Mouse (Mus musculus) gastrocnemius, adult 8-10 months (tissue): ENCODE results near the gene Ifitm7. TPM values are rescaled to one million over a fixed set of nuclear protein-coding genes. Genes with fewer than 3 reads are reported as not detected.
"Not testable (repeated sequence)": the region's sequence is repeated elsewhere in the genome, so short reads cannot be mapped to it uniquely, and the experiment has no call there.

Experiments
- DNase-seq, 2 experiments: peaks; one replicate each; pipeline ENCODE4 v3.0.0; 2022; ENCODE audit warnings: low spot score in 2 of 2
- total RNA-seq, 4 experiments: library from RNA; stranded (reverse); gene quantifications; 2 replicates each; pipeline ENCODE4 v1.2.4; 2022

Ifitm7 gene
- total RNA-seq, 4 experiments from 2014 or later, result not detected

DNA sequence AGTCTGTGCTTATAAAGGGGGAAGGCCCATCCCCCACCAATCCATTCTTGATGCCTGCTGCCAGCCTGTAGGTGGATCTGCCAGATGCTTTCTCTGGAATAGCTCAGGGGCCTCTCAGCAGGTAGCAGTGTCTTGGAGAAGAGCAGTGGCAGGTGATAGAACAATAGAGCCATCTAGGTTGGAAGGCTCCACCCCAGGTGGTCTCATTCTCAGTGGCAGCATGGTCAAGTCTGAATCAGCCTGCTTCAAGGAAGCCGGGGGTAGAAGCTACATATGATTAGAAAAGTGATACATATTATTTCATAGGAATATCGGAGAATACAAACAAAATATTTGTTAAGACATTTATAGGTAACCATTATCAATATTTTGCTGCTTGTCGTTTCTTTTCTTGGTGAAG lies 5.0 kb downstream of the Ifitm7 start:
- not testable (repeated sequence) for DNase-seq

DNA sequence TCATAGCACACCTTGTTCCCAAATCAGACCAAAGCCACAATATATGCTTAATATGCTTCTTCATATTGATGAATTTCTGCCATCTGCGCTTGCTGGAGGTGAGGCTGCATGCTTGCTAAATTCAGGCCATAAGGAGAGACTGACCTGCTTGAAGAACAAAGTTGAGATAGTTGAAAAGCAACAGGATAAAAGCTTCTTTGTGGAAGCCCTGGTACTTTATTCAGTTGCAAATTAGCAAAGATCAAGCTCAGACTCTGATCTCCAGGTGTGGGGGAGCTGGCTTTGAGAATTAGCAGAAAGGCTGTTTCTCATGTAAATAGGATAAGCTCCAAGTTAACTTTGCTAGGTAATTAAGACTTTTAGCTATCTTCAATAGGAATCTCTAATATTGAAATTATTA lies 9.7 kb downstream of the Ifitm7 start:
- not testable (repeated sequence) for DNase-seq

DNA sequence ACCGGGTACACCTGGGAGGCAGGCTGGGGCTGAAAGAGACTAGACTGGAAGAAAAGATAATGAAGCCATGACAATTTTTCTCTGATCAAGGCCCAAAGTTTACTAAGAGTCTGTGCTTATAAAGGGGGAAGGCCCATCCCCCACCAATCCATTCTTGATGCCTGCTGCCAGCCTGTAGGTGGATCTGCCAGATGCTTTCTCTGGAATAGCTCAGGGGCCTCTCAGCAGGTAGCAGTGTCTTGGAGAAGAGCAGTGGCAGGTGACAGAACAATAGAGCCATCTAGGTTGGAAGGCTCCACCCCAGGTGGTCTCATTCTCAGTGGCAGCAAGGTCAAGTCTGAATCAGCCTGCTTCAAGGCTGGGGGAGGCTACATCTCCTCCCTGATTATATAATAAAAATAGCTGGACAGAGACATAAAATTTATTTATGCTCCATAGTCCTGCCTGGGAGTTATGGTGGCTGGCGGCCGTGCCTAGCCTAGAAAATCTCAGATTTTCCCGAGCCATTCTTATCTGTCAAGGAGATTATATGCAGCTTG lies 10.3 kb downstream of the Ifitm7 start:
- not testable (repeated sequence) for DNase-seq

DNA sequence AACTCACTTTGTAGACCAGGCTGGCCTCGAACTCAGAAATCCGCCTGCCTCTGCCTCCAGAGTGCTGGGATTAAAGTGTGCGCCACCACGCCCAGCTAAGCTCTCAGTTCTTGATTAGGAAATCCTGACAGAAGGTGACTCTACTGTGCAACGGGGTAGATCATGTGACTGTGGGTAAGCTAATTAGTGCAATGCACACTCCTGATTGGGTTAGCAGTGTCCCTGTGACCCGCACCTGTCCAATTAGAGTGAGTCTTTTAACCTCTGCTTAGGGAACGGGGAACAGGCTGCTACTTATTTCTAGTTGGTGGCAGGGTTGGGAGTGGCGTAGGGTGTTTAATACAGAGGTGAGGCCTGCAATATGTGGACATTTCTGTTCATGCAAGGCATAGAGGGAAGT lies 14.6 kb downstream of the Ifitm7 start:
- DNase-seq, result no peak

DNA sequence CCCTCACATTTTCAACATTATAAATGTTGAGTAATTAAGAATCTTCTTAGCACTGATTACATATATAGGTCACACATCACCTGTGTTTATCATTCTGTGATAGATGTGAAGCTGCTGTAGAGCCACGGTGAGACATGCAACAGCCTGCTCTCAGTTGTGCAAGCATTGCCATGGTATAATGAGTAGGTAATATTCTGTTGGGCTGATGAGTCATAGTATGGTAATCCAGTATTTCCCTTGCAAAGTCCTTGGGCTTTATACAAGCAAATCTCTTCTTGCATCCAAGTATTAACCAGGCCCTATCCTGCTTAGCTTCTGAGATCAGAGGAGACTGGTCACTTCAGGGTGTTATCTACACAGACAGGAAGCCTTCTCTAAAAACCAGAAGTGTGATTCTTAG lies 17.6 kb downstream of the Ifitm7 start:
- no peak for DNase-seq

DNA sequence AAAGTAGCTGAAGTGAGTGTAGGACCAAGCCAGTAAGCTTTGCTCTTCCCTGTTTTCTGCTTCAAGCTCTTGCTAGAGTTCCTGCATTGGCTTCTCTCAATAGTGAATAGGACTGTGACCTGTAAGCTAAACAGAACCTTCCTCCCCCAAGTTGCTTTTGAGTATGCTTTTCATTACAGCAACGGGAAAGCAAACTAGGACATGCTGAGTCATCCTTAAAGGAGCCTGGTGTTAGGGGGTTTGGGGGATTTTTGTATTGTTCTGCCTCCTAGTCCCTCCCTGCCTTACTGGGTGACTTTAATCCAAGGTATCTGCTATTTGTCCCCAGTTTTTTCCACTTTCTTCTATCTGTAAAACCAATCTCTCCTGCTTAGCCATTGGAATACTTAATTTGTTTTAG lies 24.6 kb downstream of the Ifitm7 start:
- DNase-seq, result no peak

DNA sequence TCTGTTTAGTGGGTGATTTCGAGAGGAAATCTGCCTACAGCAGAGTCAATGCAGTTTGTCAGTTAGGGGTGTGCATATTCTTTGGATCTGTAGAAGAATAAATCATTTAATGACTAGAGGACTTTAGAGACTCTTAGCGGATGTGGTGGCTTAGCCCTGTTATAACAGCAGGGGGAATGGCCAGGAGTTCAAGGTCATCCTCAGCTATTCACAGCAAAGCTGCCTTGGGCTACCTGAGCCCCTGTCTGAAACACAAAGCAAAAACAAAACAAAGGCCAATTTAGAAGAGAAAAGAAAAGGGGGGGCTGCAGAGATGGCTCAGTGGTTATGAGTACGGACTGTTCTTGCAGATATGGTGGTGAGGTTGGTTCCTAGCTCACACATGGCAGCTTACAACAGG lies 35.4 kb downstream of the Ifitm7 start:
- no peak for DNase-seq

DNA sequence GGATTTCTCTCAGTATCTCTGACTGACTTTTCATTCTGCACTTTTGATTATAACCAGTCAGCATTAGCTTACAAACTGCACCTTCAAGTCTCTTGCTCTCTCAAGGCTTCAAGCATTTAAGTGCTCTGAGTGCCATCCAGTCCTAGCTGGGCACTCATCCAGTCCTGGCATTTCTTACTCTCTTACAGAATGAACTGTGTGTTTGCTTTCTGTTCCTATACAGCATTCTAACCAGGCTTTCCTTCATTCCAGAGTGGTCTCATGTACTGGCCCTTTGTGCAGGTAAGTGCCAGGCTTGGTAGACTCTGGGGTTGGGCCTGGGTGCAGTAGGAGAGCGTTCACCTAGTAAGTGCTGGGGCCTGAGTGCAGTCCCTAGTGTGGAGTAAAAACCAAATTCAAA lies 40.4 kb downstream of the Ifitm7 start:
- DNase-seq, result no peak

DNA sequence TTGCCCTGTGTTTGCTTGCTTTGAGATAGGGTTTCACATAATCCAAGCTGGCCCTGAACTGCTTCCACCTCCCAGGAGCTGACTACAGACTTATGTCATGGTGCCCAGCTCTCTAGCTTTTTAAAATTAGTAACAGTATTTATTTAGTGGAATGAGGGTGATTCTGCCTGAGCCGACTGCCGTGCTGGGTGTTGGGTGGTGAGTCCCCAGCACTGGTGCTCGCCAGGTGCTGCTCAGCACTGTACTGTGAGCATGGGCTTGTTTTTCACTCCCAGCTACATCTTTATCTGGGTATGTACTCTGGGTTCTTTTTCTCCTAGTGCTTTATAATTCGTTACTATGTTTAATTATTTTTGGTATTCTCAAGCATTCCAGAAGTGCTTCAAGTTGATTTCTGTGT lies 41.5 kb downstream of the Ifitm7 start:
- DNase-seq, result no peak

DNA sequence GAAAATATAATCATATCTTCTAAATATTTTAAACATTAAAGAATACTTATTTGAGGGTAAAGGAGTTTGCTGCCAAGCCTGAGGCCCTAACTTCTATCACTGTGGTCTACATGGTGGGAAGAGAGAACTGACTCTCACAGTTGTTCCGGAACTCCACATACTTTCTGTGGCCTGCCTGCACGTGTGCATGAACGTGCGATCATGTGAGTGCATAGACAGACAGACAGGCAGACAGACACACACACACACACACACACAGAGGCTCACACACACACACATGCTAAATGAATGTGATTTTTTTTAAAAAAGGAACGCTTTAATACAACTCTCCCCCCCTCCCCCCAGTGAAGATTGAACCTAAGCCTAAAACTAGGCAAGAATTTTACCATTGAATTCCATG lies 41.9 kb downstream of the Ifitm7 start:
- no peak for DNase-seq

DNA sequence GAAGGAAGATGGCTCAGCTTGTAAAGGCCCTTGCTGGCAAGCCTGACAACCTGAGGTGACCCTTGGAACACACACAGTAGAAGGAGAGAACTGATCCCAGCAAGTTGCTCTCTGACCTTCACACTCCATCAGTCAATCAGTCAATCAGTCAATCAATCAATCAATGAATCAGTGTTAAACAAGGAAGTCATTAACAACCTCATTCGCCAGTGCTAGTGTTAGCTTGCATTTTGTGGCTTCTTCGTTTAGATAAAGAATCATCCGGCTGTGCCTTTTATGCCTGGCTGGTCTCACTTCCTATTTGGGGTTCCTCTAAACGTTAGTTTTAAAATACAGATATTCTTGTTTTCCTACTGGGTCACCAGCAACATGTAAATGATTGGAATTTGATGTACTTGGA lies 42.5 kb downstream of the Ifitm7 start:
- DNase-seq, result no peak

DNA sequence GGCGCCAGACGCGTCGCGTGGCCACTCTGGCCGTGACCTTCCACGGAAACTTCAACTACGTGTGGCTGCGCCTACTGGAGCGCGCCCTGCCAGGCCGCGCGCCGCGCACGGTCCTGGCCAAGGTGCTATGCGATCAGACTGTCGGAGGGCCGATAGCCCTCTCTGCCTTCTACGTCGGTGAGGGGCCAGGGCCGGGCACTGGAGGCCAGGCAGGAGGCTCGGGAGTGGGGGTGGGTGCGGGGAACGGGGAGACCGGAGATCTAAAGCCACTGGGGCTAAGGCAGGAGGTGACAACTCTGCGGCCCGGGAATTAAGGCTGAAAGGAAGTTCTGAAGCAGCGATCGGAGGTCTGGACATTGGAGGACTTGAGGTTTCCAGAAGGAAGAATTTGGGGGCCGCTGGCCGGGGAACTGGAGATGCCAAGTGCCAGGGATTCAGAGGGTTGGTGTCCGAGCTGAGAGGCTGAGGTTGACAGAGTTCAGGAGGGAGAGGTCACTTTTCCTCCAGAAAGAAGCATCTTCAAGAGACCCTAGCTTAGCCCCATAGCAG lies 45.8 kb downstream of the Ifitm7 start:
- DNase-seq, result no peak

DNA sequence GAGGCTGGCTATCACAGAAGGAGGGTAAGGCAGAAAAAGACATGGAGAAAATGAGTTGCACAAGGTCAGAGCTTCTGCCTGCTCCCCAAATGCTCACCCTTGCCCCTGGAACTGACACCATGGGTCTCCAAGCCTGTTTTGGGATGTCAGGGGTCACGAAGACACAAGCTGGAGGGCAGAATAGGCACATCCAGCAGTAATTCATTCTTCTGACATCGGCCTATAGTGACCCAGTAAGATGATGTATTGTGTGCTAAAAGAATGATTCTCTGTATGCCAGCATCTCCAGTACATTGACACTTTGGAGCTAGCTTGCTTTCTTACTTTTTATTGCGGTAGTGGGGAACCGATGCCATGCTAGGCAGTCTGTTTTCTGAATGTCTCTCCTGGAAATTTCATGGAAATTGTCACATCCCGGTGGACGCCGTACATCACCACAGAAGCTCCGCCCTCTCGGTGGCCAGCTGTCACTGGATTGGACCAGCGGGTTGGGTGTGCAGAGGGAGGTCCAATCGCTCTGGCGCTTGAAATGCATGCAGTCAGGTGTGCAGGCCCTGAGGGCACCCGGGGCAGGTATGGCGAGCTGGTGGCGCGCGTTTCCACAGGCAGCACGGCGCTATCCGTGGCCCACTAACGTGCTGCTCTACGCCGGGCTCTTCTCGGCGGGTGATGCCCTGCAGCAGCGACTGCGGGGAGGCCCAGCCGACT lies 46.4 kb downstream of the Ifitm7 start:
- peak in 1 of 2 experiments; percentile 6 for DNase-seq

Other genes with a start within 250 kb of the Ifitm7 start
- 10 to 100 TPM; 35.0 to 39.0 (median 37.4) TPM for gene Rrn3, start 206.2 kb downstream of the Ifitm7 start, total RNA-seq
- 10 to 100 TPM; 39.9 to 45.9 (median 44.7) TPM for gene Ntan1, start 168.0 kb downstream of the Ifitm7 start, total RNA-seq
- 10 to 100 TPM; 48.2 to 53.4 (median 50.5) TPM for gene Pdxdc1, start 83.8 kb downstream of the Ifitm7 start, total RNA-seq
- gene Mpv17l, start 83.7 kb downstream of the Ifitm7 start, total RNA-seq, result 1 to 10 TPM in 1 of 4 experiments, under 1 TPM in 3; 0.36 to 1.3 (median 0.97) TPM
- under 1 TPM in 1 of 4 experiments, not detected in 3; 0.17 TPM for gene 2900011O08Rik, start 284 bp downstream of the Ifitm7 start, total RNA-seq
- gene Nde1, start 176.4 kb upstream of the Ifitm7 start, total RNA-seq, result 10 to 100 TPM; 27.2 to 32.5 (median 28.7) TPM
- gene Marf1, start 176.5 kb upstream of the Ifitm7 start, total RNA-seq, result 10 to 100 TPM; 21.1 to 25.7 (median 21.9) TPM